Mouse (Mus musculus) heart, embryonic 14.5 days (tissue): ENCODE data around the gene Dmwd. TPM values are rescaled to one million over a fixed set of nuclear protein-coding genes. Genes with fewer than 3 reads are reported as not detected.
"Not testable (repeated sequence)": the region's sequence is repeated elsewhere in the genome, so short reads cannot be mapped to it uniquely, and the experiment has no call there.

Source experiments
- ATAC-seq: fragments of 200-750 bp; cut with Nextera tagmentation; 2 replicates; pipeline ENCODE4 v1.8.0; 2017; ENCODE audit warnings: low read depth, moderate TSS enrichment; ENCODE audit not compliant: insufficient number of reproducible peaks, insufficient read depth, low FRiP score
- H3K27ac ChIP-seq, 2 experiments: fragments of 200-500 bp in 1 of 2; fragments of 300-500 bp in 1 of 2; sonication (generic) in 1 of 2; replicated peaks in 1 of 2; 2 replicates each; pipeline ENCODE4 v1.5.1; 2012 to 2014; ENCODE audit warnings: low read depth in 2 of 2, low read length in 2 of 2, control low read depth in 1 of 2, mild to moderate bottlenecking in 1 of 2, mixed read lengths in 1 of 2; ENCODE audit not compliant: control insufficient read depth in 1 of 2, insufficient read depth in 1 of 2
- H3K27me3 ChIP-seq: fragments of 300-500 bp; sonication (generic); 2 replicates; pipeline ENCODE4 v1.6.1; 2014; ENCODE audit warnings: mild to moderate bottlenecking, low read length, control low read depth; ENCODE audit not compliant: control insufficient read depth, insufficient read depth
- H3K36me3 ChIP-seq: fragments of 300-500 bp; sonication (generic); 2 replicates; pipeline ENCODE4 v1.6.1; 2014; ENCODE audit warnings: mild to moderate bottlenecking, control low read depth, low read length, mixed read lengths; ENCODE audit not compliant: control insufficient read depth, insufficient read depth
- H3K4me1 ChIP-seq, 2 experiments: fragments of 200-500 bp in 1 of 2; fragments of 300-500 bp in 1 of 2; sonication (generic) in 1 of 2; 2 replicates each; pipeline ENCODE4 v1.6.1; 2012 to 2014; ENCODE audit warnings: low read length in 2 of 2, control low read depth in 1 of 2, mixed read lengths in 1 of 2; ENCODE audit not compliant: control insufficient read depth in 2 of 2, insufficient read depth in 2 of 2
- H3K4me2 ChIP-seq: fragments of 300-500 bp; sonication (generic); 2 replicates; pipeline ENCODE4 v1.6.1; 2014; ENCODE audit warnings: mild to moderate bottlenecking, low read length
- H3K4me3 ChIP-seq, 2 experiments: fragments of 200-500 bp in 1 of 2; fragments of 300-500 bp in 1 of 2; sonication (generic) in 1 of 2; 2 replicates each; pipeline ENCODE4 v1.5.1; 2012 to 2014; ENCODE audit warnings: low read length in 2 of 2, mild to moderate bottlenecking in 2 of 2, control low read depth in 1 of 2, low read depth in 1 of 2, moderate library complexity in 1 of 2; ENCODE audit not compliant: control insufficient read depth in 1 of 2, insufficient read depth in 1 of 2
- H3K9ac ChIP-seq: fragments of 300-500 bp; sonication (generic); 2 replicates; pipeline ENCODE4 v1.6.1; 2014; ENCODE audit warnings: mild to moderate bottlenecking, low read length
- H3K9me3 ChIP-seq: fragments of 300-500 bp; sonication (generic); 2 replicates; pipeline ENCODE4 v1.6.1; 2016; ENCODE audit warnings: low read length, control low read depth; ENCODE audit not compliant: control insufficient read depth
- WGBS: fragments of 180-500 bp; shearing (Covaris S2); extraction: QIAGEN DNeasy Blood & Tissue Kit; methylation state at CpG from one replicate; pipeline ENCODE4 v1.1.7; 2014; 5-methylcytosine and 5-hydroxymethylcytosine counted together
- polyA plus RNA-seq: library from polyadenylated mRNA; unstranded; fragments of >200 nt; fragmentation: Nextera tagmentation; extraction: Ambion mirVana; gene quantifications from 2 replicates; pipeline ENCODE4 v1.2.1, GENCODE M21; 2014

Dmwd gene
- polyA plus RNA-seq, 1 experiment from 2014 or later, result 19.6 TPM

DNA sequence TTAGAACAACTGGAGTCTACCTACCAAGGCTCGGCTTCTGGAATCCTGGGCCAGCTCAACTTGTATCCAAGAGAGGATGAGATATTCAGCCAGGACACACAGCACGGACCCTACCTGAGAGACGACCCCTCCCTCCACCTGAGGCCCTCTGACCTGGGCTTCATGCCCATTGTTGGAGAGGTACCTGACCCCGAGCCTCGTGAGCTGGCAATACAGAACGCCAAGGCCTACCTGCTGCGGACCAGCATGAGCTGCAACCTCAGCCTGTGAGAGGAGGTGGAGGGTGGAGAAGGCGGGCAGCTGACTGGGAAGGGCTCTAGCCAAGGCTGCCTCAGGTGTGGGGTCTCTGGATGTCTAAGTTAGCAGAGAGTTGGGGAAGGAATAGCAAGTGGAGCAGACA lies 20.9 kb upstream of the Dmwd start:
- Histone ChIP-seq H3K9me3 (no peaks in the 10 kb centered on the region), H3K27me3 (no peaks in the 10 kb centered on the region), H3K9ac (no peak overlapping the region), H3K27ac (no peak overlapping the region), H3K4me2 (no peak overlapping the region), H3K4me1 (peaks cover 0 to 5% of the 10 kb centered on the region in 2 experiments; a peak in 1 of 4 replicates), H3K36me3 (peaks cover 33% of the 10 kb centered on the region), H3K4me3 (no peak overlapping the region)
- WGBS, result 90% methylated on average over 8 of the region's 8 CpGs
- no peak for ATAC-seq

DNA sequence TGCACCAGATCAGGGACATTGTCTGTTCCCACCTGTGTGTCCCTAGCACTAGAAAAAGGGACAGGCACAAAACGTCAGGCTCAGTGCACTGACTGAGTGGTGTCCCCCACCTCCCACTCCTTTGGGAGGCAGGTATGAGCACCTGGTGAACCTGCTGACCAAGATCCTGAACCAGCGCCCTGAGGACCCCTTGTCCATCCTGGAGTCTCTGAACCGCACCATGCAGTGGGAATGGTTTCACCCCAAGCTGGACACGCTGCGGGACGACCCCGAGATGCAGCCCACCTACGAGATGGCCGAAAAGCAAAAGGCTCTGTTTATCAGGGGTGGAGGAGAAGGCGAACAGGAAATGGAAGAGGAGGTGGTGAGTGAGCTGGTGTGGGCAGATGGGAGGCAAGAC lies 18.6 kb upstream of the Dmwd start:
- Histone ChIP-seq H3K4me3 (no peak overlapping the region), H3K4me1 (peaks cover 0 to 5% of the 10 kb centered on the region in 2 experiments; a peak in 1 of 4 replicates), H3K9ac (no peak overlapping the region), H3K27me3 (no peaks in the 10 kb centered on the region), H3K9me3 (no peaks in the 10 kb centered on the region), H3K36me3 (peaks cover 10% of the 10 kb centered on the region), H3K4me2 (no peak overlapping the region), H3K27ac (no peak overlapping the region)
- WGBS, result 81% methylated on average over 10 of the region's 10 CpGs
- no peak for ATAC-seq

DNA sequence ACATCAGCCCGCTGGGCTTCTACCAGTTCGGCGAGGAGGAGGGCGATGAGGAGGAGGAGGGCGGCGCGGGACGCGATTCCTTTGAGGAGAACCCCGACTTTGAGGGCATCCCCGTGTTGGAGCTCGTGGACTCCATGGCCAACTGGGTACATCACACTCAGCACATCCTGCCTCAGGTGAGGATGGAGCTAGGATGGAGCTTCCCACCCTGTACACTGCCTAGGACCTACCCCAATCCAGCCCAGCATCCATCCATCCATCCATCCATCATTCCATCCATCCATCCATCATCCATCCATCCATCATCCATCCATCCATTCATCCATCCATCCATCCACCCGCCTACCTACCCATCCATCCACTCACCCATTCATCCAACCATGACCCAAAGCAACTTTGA lies 10.1 kb upstream of the Dmwd start:
- H3K9me3 ChIP-seq, result no peaks in the 10 kb centered on the region
- H3K4me2 ChIP-seq, result peak overlapping the region; percentile 12; the same call in 1 of the 2 replicates
- H3K4me3 ChIP-seq, result no peak overlapping the region
- H3K27me3 ChIP-seq, result peaks cover 34% of the 10 kb centered on the region
- ATAC-seq, result no peak
- H3K9ac ChIP-seq, result no peak overlapping the region
- H3K4me1 ChIP-seq, result no peaks in the 10 kb centered on the region
- WGBS, result 43% methylated on average over 13 of the region's 13 CpGs
- no peak overlapping the region for H3K27ac ChIP-seq
- H3K36me3 ChIP-seq, result no peaks in the 10 kb centered on the region

- no peaks in the 10 kb centered on the region for H3K4me1 ChIP-seq
- 43% methylated on average over 14 of the region's 14 CpGs for WGBS
Measured at GRCm38 (mm10) chr7:19067063-19067462, 9.0 kb upstream of the Dmwd start.

GRCm38 (mm10) chr7:19067935-19068334 lies 8.1 kb upstream of the Dmwd start:
- no peak overlapping the region for H3K27ac ChIP-seq
- no peak overlapping the region for H3K9ac ChIP-seq
- peaks cover 34% of the 10 kb centered on the region for H3K27me3 ChIP-seq
- no peaks in the 10 kb centered on the region for H3K4me1 ChIP-seq
- WGBS, result 60% methylated on average over 11 of the region's 14 CpGs
- H3K4me2 ChIP-seq, result no peak overlapping the region
- no peaks in the 10 kb centered on the region for H3K36me3 ChIP-seq
- H3K9me3 ChIP-seq, result no peaks in the 10 kb centered on the region
- no peak for ATAC-seq
- no peak overlapping the region for H3K4me3 ChIP-seq

More at GRCm38 (mm10) chr7:19067063-19067462, 9.0 kb upstream of the Dmwd start:
- Histone ChIP-seq H3K27ac (no peak overlapping the region), H3K27me3 (peaks cover 34% of the 10 kb centered on the region), H3K36me3 (no peaks in the 10 kb centered on the region), H3K4me2 (no peak overlapping the region), H3K9ac (no peak overlapping the region), H3K4me3 (no peak overlapping the region), H3K9me3 (no peaks in the 10 kb centered on the region)
- no peak for ATAC-seq

GRCm38 (mm10) chr7:19068707-19069106 lies 7.3 kb upstream of the Dmwd start:
- Histone ChIP-seq H3K4me1 (no peaks in the 10 kb centered on the region), H3K9ac (no peak overlapping the region), H3K36me3 (no peaks in the 10 kb centered on the region), H3K4me2 (no peak overlapping the region), H3K4me3 (no peak overlapping the region), H3K9me3 (no peaks in the 10 kb centered on the region), H3K27ac (no peak overlapping the region), H3K27me3 (peaks cover 34% of the 10 kb centered on the region)
- whole genome bisulfite sequencing, result 1% methylated on average over 2 of the region's 2 CpGs
- ATAC-seq, result no peak

DNA sequence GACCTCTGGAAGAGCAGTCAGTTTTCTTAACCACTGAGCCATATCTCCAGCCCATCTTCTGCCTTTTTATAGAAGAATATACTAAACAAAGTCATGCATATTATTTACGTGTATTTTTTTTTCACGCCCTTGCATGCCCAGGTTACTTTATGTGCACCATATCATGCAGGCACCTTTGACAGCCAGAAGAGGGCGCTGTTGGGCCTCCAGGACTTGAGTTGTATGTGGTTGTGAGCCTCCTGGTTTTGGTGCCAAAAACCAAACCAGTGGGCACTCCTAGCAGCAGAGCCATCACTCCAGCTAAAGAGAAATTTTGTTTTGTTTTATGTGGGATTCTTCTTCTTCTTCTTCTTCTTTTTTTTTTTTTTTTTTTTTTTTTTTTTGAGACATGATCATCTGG lies 6.5 kb upstream of the Dmwd start:
- Histone ChIP-seq H3K27ac (no peak overlapping the region), H3K9ac (no peak overlapping the region), H3K4me3 (no peak overlapping the region), H3K4me1 (no peaks in the 10 kb centered on the region), H3K9me3 (no peaks in the 10 kb centered on the region), H3K27me3 (peaks cover 30% of the 10 kb centered on the region), H3K4me2 (no peak overlapping the region), H3K36me3 (no peaks in the 10 kb centered on the region)
- ATAC-seq, result no peak
- 49% methylated on average over 3 of the region's 3 CpGs for WGBS

GRCm38 (mm10) chr7:19071024-19071423 lies 5.0 kb upstream of the Dmwd start:
- not testable (repeated sequence) for H3K9ac ChIP-seq, H3K27ac ChIP-seq, H3K9me3 ChIP-seq, ATAC-seq, H3K36me3 ChIP-seq, H3K4me2 ChIP-seq, H3K4me1 ChIP-seq, H3K4me3 ChIP-seq
- H3K27me3 ChIP-seq, result peaks cover 15% of the 10 kb centered on the region
- 51% methylated on average over 3 of the region's 3 CpGs for WGBS
